Mouse (Mus musculus) G1E (cell line): ENCODE measurements around the gene Mgat4b. TPM values are rescaled to one million over a fixed set of nuclear protein-coding genes. Genes with fewer than 3 reads are reported as not detected.
A peak's percentile ranks its signal among the peaks of the same experiment; 100 is the strongest.
"Not testable (repeated sequence)": the region's sequence is repeated elsewhere in the genome, so short reads cannot be mapped to it uniquely, and the experiment has no call there.

Experiments used
- ATAC-seq: 2 replicates; pipeline ENCODE4 v1.8.0; 2016; ENCODE audit warnings: mild to moderate bottlenecking; ENCODE audit not compliant: insufficient number of reproducible peaks, poor library complexity, low FRiP score, severe bottlenecking; ENCODE audit errors: extremely low read depth
- DNase-seq: peaks from one replicate; pipeline ENCODE4 v3.0.0; 2012; ENCODE audit warnings: low spot score
- H3K27me3 ChIP-seq: 2 replicates; pipeline ENCODE4 v1.6.1; 2012; ENCODE audit warnings: mild to moderate bottlenecking, low read length, inconsistent platforms; ENCODE audit not compliant: insufficient read depth
- H3K36me3 ChIP-seq: replicated peaks from 2 replicates; pipeline ENCODE3; 2012; ENCODE audit warnings: mild to moderate bottlenecking, inconsistent platforms
- H3K4me1 ChIP-seq: 2 replicates; pipeline ENCODE4 v1.6.1; 2012; ENCODE audit warnings: low read depth, low read length, inconsistent platforms, mixed read lengths; ENCODE audit not compliant: insufficient read depth
- H3K4me3 ChIP-seq: 2 replicates; pipeline ENCODE4 v1.5.1; 2012; ENCODE audit warnings: low read depth, mild to moderate bottlenecking, inconsistent platforms, low read length, moderate library complexity, mixed read lengths
- H3K9me3 ChIP-seq: replicated peaks from 2 replicates; pipeline ENCODE4 v1.6.1; 2012; ENCODE audit warnings: inconsistent platforms
- CTCF ChIP-seq: IDR thresholded peaks from 2 replicates; pipeline ENCODE4 v1.5.1; 2012; ENCODE audit warnings: low read depth, low read length, inconsistent platforms, mixed read lengths
- GATA1 ChIP-seq: IDR thresholded peaks from 2 replicates; pipeline ENCODE4 v1.6.1; 2012; ENCODE audit warnings: borderline replicate concordance, low read length, inconsistent platforms, mixed read lengths
- GATA2 ChIP-seq: IDR thresholded peaks from 2 replicates; pipeline ENCODE4 v1.6.1; 2012; ENCODE audit warnings: low read depth, low read length, inconsistent platforms, borderline replicate concordance
- POLR2AphosphoS5 ChIP-seq: IDR thresholded peaks from 2 replicates; pipeline ENCODE4 v1.6.1; 2012; ENCODE audit warnings: low read depth, low read length, inconsistent platforms; ENCODE audit not compliant: insufficient replicate concordance
- TAL1 ChIP-seq: conservative IDR thresholded peaks from 2 replicates; pipeline ENCODE4 v1.6.1; 2012; ENCODE audit warnings: low read depth, low read length, inconsistent platforms, mixed read lengths
- polyA plus RNA-seq: library from polyadenylated mRNA; stranded (reverse); fragments of >175 nt; gene quantifications from 2 replicates; pipeline ENCODE4 v1.2.3, GENCODE M21; 2012
- total RNA-seq, 2 experiments: library from RNA; stranded (forward) in 1 of 2; stranded (reverse) in 1 of 2; fragments of 200-1000 nt in 1 of 2; fragments of >200 nt in 1 of 2; fragmentation: Nextera tagmentation in 1 of 2; gene quantifications; 2 replicates each; pipeline ENCODE4 v1.2.3; 2014 to 2017

The Mgat4b gene
- total RNA-seq (2014; fragmentation: Nextera tagmentation) (18.4 and 24.2 TPM in 2 replicates), total RNA-seq (2017) (15.6 and 18.3 TPM in 2 replicates), polyA plus RNA-seq (106 and 120 TPM in 2 replicates)

DNA sequence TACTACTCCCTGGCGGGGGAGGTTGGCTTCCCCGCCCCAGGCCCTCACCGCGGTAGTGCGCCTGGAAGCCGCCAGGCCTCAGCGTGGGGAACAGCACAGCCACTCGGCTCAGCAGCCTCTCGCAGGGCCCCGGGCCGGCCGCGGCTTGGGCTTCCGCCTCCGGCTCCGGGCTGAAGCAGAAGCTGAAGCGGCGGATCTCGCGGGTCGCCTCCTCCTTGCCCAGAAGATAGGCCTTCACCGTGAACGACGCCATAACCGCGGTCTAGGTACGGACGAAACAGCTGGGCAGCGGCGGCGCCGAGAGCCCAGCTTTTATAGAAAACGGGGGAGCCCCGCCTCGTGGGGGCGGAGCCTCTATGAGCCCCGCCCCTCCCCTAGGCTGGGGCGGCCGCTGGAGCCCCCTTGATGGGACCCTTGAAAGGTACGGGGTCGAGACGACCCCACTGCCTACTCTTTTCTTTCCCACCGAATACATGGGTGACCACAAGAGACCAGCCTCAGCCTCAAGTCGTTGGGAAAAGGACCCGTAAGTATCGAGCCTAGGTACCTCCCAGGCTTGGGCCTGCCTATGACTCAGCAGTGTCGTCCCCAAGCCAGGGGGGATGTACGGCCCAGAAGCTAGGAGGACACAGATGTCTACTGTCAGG, at the start of gene Mgat4b, which contains the start of gene Sqstm1:
Gene Mgat4b, plus strand, starts transcription at position 386 of the 647 bp plus-strand sequence.
Gene Sqstm1, minus strand, starts transcription at position 323 of the 647 bp plus-strand sequence.
- peaks cover 49% of the 10 kb centered on the region for H3K36me3 ChIP-seq
- H3K27me3 ChIP-seq, result no peaks in the 10 kb centered on the region
- H3K9me3 ChIP-seq, result no peaks in the 10 kb centered on the region
- DNase-seq, result peak; percentile 79
- no peak for ATAC-seq
- peaks cover 64% of the 10 kb centered on the region for H3K4me1 ChIP-seq
- 0 out of 2 replicates have a peak, but pooled peaks have one; percentile 22 for TF ChIP-seq POLR2AphosphoS5
- TF ChIP-seq GATA1, result no peak
- no peak for TF ChIP-seq TAL1
- no peak for TF ChIP-seq CTCF
- TF ChIP-seq GATA2, result no peak
- H3K4me3 ChIP-seq, result peak within 1 kb of the TSS; percentile 92

DNA sequence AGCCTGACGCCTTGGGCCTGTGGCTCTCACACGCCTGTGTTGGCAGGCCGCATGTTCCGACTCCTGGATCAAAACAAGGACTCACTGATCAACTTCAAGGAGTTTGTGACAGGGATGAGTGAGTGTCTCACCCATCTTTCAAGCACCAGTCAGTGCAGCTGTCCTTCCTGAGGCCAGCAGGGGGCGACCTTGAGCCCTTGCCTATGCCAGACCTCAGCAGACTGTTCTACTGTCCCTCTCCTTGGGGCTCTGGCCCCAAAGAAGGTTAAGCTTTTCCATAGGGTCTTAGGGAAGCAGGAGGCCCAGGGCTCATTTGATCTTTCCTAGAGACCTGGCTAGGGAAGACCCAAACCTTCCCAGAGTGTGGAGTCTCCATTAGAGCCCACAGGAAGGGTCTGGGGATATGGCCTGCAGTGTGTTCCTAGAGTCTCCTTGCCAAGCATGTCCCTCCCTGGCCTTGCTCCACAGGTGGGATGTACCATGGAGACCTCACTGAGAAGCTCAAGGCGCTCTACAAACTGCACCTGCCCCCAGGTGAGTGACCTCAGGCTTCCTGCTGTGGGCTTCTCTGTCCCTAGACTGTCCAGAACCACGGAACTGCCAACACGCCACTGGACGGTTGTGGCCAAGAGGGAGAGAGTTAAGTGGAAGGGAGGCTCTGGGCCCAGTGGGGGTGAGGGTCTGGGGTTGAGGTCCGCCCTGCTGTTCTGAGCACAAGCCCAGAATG, 48.9 kb upstream of the Mgat4b start:
- H3K9me3 ChIP-seq, result no peaks in the 10 kb centered on the region
- peaks cover 95% of the 10 kb centered on the region for H3K36me3 ChIP-seq
- ATAC-seq (peak; percentile 54), DNase-seq (peak; percentile 67)
- peaks cover 12% of the 10 kb centered on the region for H3K4me1 ChIP-seq
- TF ChIP-seq POLR2AphosphoS5 (no peak), CTCF (peak; percentile 98)
- H3K4me3 ChIP-seq, result no peak overlapping the region
- H3K27me3 ChIP-seq, result no peaks in the 10 kb centered on the region

DNA sequence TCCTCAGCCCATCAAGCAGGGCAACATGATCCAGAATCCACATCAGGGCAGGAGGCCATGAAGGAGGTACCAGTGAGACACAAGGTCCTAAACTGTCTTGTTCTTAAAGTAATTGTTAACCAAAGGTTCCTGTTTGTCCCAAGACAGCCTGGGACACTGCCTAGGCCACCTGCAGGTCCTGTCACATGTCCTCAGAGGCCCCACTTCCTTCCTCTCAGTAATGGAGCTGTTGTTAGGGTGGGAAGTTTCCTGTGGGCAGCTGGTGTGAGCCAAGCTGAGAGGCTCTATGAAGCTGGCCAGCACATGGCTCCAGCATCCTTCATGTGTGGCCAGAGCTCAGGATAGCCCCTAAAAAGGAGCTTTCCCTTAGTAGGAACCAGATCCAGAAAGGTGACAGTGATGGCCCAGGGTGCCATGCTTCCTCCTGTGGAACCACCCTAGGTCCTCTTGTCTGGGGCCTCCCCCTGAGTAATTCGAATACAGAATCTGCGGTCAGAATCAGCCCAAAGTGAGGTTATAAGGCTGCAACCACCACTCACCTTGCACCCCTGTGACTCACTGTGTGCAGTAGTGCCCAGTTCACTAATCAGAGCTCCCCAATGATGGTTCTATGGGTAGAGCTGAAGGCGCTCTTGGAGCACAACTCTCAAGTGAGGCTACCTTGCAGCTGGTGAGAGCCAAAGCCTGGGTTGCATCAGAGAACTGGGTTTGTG, 48.2 kb upstream of the Mgat4b start:
- no peaks in the 10 kb centered on the region for H3K9me3 ChIP-seq
- peaks cover 91% of the 10 kb centered on the region for H3K36me3 ChIP-seq
- ATAC-seq (no peak), DNase-seq (no peak)
- no peak overlapping the region for H3K4me3 ChIP-seq
- peaks cover 12% of the 10 kb centered on the region for H3K4me1 ChIP-seq
- TF ChIP-seq CTCF (no peak), POLR2AphosphoS5 (no peak), GATA2 (no peak), TAL1 (no peak), GATA1 (no peak)
- H3K27me3 ChIP-seq, result no peaks in the 10 kb centered on the region

DNA sequence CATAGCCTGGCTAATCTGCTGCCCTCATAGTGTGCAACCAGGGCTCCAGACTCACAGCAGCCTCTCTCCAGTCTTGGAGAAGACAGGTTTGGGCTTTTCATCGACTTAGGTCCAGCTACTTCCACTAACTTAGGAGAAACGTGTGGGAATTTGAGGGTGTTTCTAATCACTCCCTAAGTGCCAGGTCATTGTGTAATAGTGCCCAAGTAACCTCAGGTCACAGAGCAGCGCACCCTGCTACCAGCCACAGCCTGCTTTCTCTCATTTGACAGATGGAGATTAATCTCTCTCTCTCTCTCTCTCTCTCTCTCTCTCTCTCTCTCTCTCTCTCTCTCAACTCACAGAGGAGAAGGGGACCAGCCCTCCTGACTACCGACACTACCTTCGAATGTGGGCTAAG, 42.3 kb upstream of the Mgat4b start:
- ATAC-seq, result no peak
- DNase-seq, result no peak
- Histone ChIP-seq H3K4me3 (no peak overlapping the region), H3K9me3 (no peaks in the 10 kb centered on the region), H3K27me3 (no peaks in the 10 kb centered on the region), H3K4me1 (peaks cover 4% of the 10 kb centered on the region; the same call in 1 of the 2 replicates), H3K36me3 (peaks cover 80% of the 10 kb centered on the region)
- no peak for TF ChIP-seq CTCF
- no peak for TF ChIP-seq TAL1
- TF ChIP-seq GATA2, result no peak
- TF ChIP-seq POLR2AphosphoS5, result no peak
- TF ChIP-seq GATA1, result no peak

DNA sequence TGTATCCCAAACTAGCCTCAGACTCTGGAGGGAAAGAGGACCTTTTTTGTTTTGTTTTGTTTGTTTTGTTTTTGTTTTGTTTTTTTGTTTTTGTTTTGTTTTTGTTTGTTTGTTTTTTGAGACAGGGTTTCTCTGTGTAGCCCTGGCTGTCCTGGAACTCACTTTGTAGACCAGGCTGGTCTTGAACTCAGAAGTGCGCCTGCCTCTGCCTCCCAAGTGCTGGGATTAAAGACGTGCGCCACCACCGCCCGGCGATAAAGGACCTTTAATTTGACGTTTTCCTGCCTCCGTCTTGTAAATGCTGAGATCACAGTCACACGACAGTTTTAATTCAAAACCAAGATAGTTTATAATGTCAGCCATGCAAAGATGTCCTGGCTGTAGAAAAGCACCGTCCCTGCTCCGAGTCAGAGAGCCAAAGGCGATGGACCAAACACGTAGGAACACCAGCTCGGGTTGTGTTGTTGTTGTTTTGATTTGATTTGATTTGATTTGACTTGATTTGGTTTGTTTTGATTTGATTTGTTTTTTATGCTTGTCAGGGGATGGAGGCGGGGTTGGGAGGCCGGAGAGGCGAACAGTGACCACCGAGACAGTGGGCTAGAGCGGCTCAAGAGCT, 36.5 kb upstream of the Mgat4b start, which contains the start of gene Mrnip:
Gene Mrnip, plus strand, starts transcription at position 334 of the 619 bp plus-strand sequence.
- H3K36me3 ChIP-seq, result peaks cover 63% of the 10 kb centered on the region
- peaks cover 23% of the 10 kb centered on the region for H3K4me1 ChIP-seq
- H3K27me3 ChIP-seq, H3K9me3 ChIP-seq, ATAC-seq, DNase-seq: not testable (repeated sequence)
- H3K4me3 ChIP-seq, result peak within 1 kb of the TSS; percentile 85

DNA sequence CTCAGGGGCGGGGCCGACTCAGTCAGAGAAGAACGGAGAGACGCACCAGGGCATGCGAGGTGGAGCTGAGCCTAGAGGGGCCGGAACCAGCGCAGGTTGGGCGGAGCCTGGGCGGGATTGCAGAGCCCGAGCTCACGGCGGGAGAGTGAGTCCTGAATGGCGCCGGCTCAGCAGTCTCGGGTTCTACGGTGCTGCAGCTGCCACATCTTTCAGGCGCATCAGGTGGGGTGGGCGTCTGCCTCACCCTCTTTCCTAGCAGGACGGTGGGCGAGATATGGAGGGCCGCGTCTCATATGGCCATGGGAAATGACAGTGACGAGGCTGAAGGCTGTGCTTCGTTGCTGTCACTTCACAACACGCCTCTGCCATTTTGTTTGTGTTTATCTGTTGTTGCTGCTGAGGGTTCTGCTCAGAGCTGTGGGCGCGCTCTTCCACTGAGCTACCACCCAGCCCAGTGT, 35.9 kb upstream of the Mgat4b start:
- peak overlapping the region; percentile 85 for H3K4me3 ChIP-seq
- DNase-seq, result peak; percentile 87
- peaks cover 24% of the 10 kb centered on the region for H3K4me1 ChIP-seq
- peaks cover 63% of the 10 kb centered on the region for H3K36me3 ChIP-seq
- H3K9me3 ChIP-seq, result no peaks in the 10 kb centered on the region
- TF ChIP-seq POLR2AphosphoS5, result no peak
- no peak for TF ChIP-seq GATA1
- no peaks in the 10 kb centered on the region for H3K27me3 ChIP-seq
- ATAC-seq, result peak; percentile 100
